Mouse (Mus musculus): ENCODE measurements at regions not wholly inside any gene's neighbourhood (a gene's known extent, or its start where the extent isn't known, plus 50 kb on each side); places are given as distances from the start of the nearest gene placed in this dataset.

- TF ChIP-seq CTCF (IDR thresholded peaks at IDR 0.05; ENCODE audit: low read depth) (no peak), EP300 (IDR thresholded peaks at IDR 0.05; ENCODE audit: low read depth) (no peak)
These were observed 64.5 kb upstream of the Pias1 start for GRCm38 (mm10) chr9:63052181-63052580.
